Mouse (Mus musculus): ENCODE measurements at regions not wholly inside any gene's neighbourhood (a gene's known extent, or its start where the extent isn't known, plus 50 kb on each side); places are given as distances from the start of the nearest gene placed in this dataset.

- no peak for DNase-seq
Observed at GRCm38 (mm10) chr2:51073040-51073594, 75.8 kb downstream of the Rnd3 start.

GRCm38 (mm10) chr2:51072346-51072885 is 76.5 kb downstream of the Rnd3 start:
- no peak for DNase-seq

- DNase-seq: no peak
Observed at GRCm38 (mm10) chr2:51070902-51071301, 78.0 kb downstream of the Rnd3 start.

- no peak for DNase-seq
Observed at GRCm38 (mm10) chr2:51066423-51066831, 82.5 kb downstream of the Rnd3 start.

- no peak for DNase-seq
Observed at GRCm38 (mm10) chr2:51065821-51066220, 83.1 kb downstream of the Rnd3 start.

GRCm38 (mm10) chr2:51064821-51065220 is 84.1 kb downstream of the Rnd3 start:
- DNase-seq: no peak

- DNase-seq: no peak
Observed at GRCm38 (mm10) chr2:51062049-51062448, 86.9 kb downstream of the Rnd3 start.

GRCm38 (mm10) chr2:51058158-51058557 is 90.8 kb downstream of the Rnd3 start:
- no peak for DNase-seq

GRCm38 (mm10) chr2:51056141-51056731 is 92.7 kb downstream of the Rnd3 start:
- peak; percentile 18 for DNase-seq

GRCm38 (mm10) chr2:51055339-51055738 is 93.6 kb downstream of the Rnd3 start:
- DNase-seq: no peak

- no peak for DNase-seq
Observed at GRCm38 (mm10) chr2:51049834-51050170, 99.1 kb downstream of the Rnd3 start.

- DNase-seq: no peak
Observed at GRCm38 (mm10) chr2:51049101-51049833, 99.6 kb downstream of the Rnd3 start.

GRCm38 (mm10) chr2:51047520-51047919 is 101.4 kb downstream of the Rnd3 start:
- DNase-seq: no peak

- no peak for DNase-seq
Observed at GRCm38 (mm10) chr2:51045626-51046025, 103.3 kb downstream of the Rnd3 start.

GRCm38 (mm10) chr2:51041101-51041500 is 107.8 kb downstream of the Rnd3 start:
- DNase-seq: no peak

GRCm38 (mm10) chr2:51038685-51039084 is 110.2 kb downstream of the Rnd3 start:
- DNase-seq: no peak

GRCm38 (mm10) chr2:51036995-51037394 is 111.9 kb downstream of the Rnd3 start:
- DNase-seq: no peak

- no peak for DNase-seq
Observed at GRCm38 (mm10) chr2:51036190-51036755, 112.6 kb downstream of the Rnd3 start.

GRCm38 (mm10) chr2:51033881-51034280 is 115.0 kb downstream of the Rnd3 start:
- DNase-seq: no peak

- no peak for DNase-seq
Observed at GRCm38 (mm10) chr2:51022479-51022878, 126.4 kb downstream of the Rnd3 start.

- DNase-seq: no peak
Observed at GRCm38 (mm10) chr2:51016129-51016402, 132.8 kb downstream of the Rnd3 start.

- peak; percentile 3 for DNase-seq
Observed at GRCm38 (mm10) chr2:51015360-51016128, 133.4 kb downstream of the Rnd3 start.

- DNase-seq: no peak
Observed at GRCm38 (mm10) chr2:51014232-51014631, 134.7 kb downstream of the Rnd3 start.
